ENCODE assay signal across 8 mouse cellular contexts in genomic region chr6:47879049-47879716, GRCm38 (mm10). TPM values are rescaled to one million over a fixed set of nuclear protein-coding genes. Genes with fewer than 3 reads are reported as not detected.
A peak's percentile ranks its signal among the peaks of the same experiment; 100 is the strongest.
DNase-seq lines count a peak whose midpoint lies in the region; ATAC-seq lines count a peak whose summit lies in the region.

No protein-coding gene starts in this region.

- H3K27me3 ChIP-seq in kidney, embryonic 14.5 days (ENCODE audit: control insufficient read depth, insufficient read depth, low read length) = no peaks in the 10 kb centered on the region
- no peaks in the 10 kb centered on the region for H3K27me3 ChIP-seq in hindbrain, embryonic 16.5 days (replicated peaks; ENCODE audit: control insufficient read depth, insufficient read depth, low read length)
- no peaks in the 10 kb centered on the region for H3K27me3 ChIP-seq in midbrain, embryonic 13.5 days

- H3K4me2 ChIP-seq in kidney, embryonic 14.5 days (replicated peaks; ENCODE audit: low read depth, low read length) = peak overlapping the region; percentile 86
- H3K4me2 ChIP-seq in hindbrain, embryonic 16.5 days (ENCODE audit: low read length) = peak overlapping the region; percentile 75
- H3K4me2 ChIP-seq in midbrain, embryonic 13.5 days (replicated peaks) = peak overlapping the region; percentile 92

- no peak for ATAC-seq in kidney, embryonic 14.5 days (ENCODE audit: low FRiP score, low TSS enrichment)
- no peak for ATAC-seq in hindbrain, embryonic 16.5 days
- no peak for ATAC-seq in midbrain, embryonic 13.5 days

- H3K27ac ChIP-seq in kidney, embryonic 14.5 days (ENCODE audit: low read depth, low read length) = no peak overlapping the region
- H3K27ac ChIP-seq in brown adipose tissue, adult 24 weeks (replicated peaks; ENCODE audit: low read depth, low read length) = no peak overlapping the region
- H3K27ac ChIP-seq in hindbrain, embryonic 16.5 days (ENCODE audit: low read depth, low read length) = no peak overlapping the region
- H3K27ac ChIP-seq in midbrain, embryonic 13.5 days = no peak overlapping the region

- 61% methylated on average over 4 of the region's 4 CpGs for WGBS in kidney, embryonic 14.5 days
- 61% methylated on average over 4 of the region's 4 CpGs for WGBS in hindbrain, embryonic 16.5 days
- 64% methylated on average over 4 of the region's 4 CpGs for WGBS in midbrain, embryonic 13.5 days

- H3K9ac ChIP-seq in kidney, embryonic 14.5 days (ENCODE audit: low read depth, low read length) = peak overlapping the region; percentile 96; the same call in 1 of the 2 replicates
- peak overlapping the region; percentile 97; the same call in 1 of the 2 replicates for H3K9ac ChIP-seq in hindbrain, embryonic 16.5 days (ENCODE audit: low read depth, low read length)
- peak overlapping the region; percentile 96 for H3K9ac ChIP-seq in midbrain, embryonic 13.5 days (replicated peaks)

- no peak for DNase-seq in kidney, postnatal 36 days
- DNase-seq in cerebellum, postnatal 25 days = no peak
- DNase-seq in ovary, adult 18-20 months (ENCODE audit: low spot score) = no peak
- no peak for DNase-seq in spleen, postnatal 36 days (ENCODE audit: low spot score in 2 of 2)

- H3K36me3 ChIP-seq in kidney, embryonic 14.5 days (ENCODE audit: control insufficient read depth, insufficient read depth, low read length) = peaks cover 40% of the 10 kb centered on the region
- peaks cover 20% of the 10 kb centered on the region for H3K36me3 ChIP-seq in hindbrain, embryonic 16.5 days (ENCODE audit: control insufficient read depth, insufficient read depth, low read length)
- H3K36me3 ChIP-seq in midbrain, embryonic 13.5 days = peaks cover 45% of the 10 kb centered on the region

- H3K4me3 ChIP-seq in kidney, embryonic 14.5 days (ENCODE audit: low read length) = peak overlapping the region; percentile 88
- H3K4me3 ChIP-seq in brown adipose tissue, adult 24 weeks (ENCODE audit: insufficient read depth, low read depth, low read length) = peak overlapping the region; percentile 98
- peak overlapping the region; percentile 89 for H3K4me3 ChIP-seq in hindbrain, embryonic 16.5 days (ENCODE audit: low read length)
- H3K4me3 ChIP-seq in midbrain, embryonic 13.5 days (replicated peaks) = peak overlapping the region; percentile 97

- no peaks in the 10 kb centered on the region for H3K9me3 ChIP-seq in kidney, embryonic 14.5 days (ENCODE audit: control insufficient read depth, low read length)
- H3K9me3 ChIP-seq in hindbrain, embryonic 16.5 days (ENCODE audit: control insufficient read depth, low read length) = no peaks in the 10 kb centered on the region
- no peaks in the 10 kb centered on the region for H3K9me3 ChIP-seq in midbrain, embryonic 13.5 days

- H3K4me1 ChIP-seq in kidney, embryonic 14.5 days (ENCODE audit: control insufficient read depth, insufficient read depth, low read length) = peaks cover 7% of the 10 kb centered on the region; the same call in 1 of the 2 replicates
- peaks cover 12% of the 10 kb centered on the region; the same call in 1 of the 2 replicates for H3K4me1 ChIP-seq in brown adipose tissue, adult 24 weeks (ENCODE audit: control insufficient read depth, insufficient read depth, insufficient read length, low read length)
- H3K4me1 ChIP-seq in hindbrain, embryonic 16.5 days (ENCODE audit: control insufficient read depth, insufficient read depth, low read depth, low read length) = peaks cover 16% of the 10 kb centered on the region
- peaks cover 26% of the 10 kb centered on the region for H3K4me1 ChIP-seq in midbrain, embryonic 13.5 days (replicated peaks)

RNA-seq across cellular contexts. Expression of gene Zfp282, which starts 2.2 kb away (rescaled TPM):
- 10.8 and 14.5 TPM in 2 replicates for polyA plus RNA-seq in kidney, embryonic 14.5 days (2014; fragmentation: Nextera tagmentation; extraction: Ambion mirVana)
- 1.6 and 1.7 TPM in 2 replicates for polyA plus RNA-seq in brown adipose tissue, adult 24 weeks (2012; ENCODE audit: insufficient read depth, insufficient read length, missing spikeins)
- polyA plus RNA-seq in hindbrain, embryonic 16.5 days (2015; fragmentation: Nextera tagmentation; extraction: Ambion mirVana) = 20.9 and 22.9 TPM in 2 replicates
- 20.4 and 25.9 TPM in 2 replicates for polyA plus RNA-seq in midbrain, embryonic 13.5 days (2015; fragmentation: Nextera tagmentation; extraction: Ambion mirVana)

RNA-seq across cellular contexts. Expression of gene Zfp212, which starts 41.1 kb away (rescaled TPM):
- 11.6 and 15.3 TPM in 2 replicates for polyA plus RNA-seq in kidney, embryonic 14.5 days (2014; fragmentation: Nextera tagmentation; extraction: Ambion mirVana)
- polyA plus RNA-seq in brown adipose tissue, adult 24 weeks (2012; ENCODE audit: insufficient read depth, insufficient read length, missing spikeins) = 2.1 and 4.5 TPM in 2 replicates
- 13.9 and 15.3 TPM in 2 replicates for polyA plus RNA-seq in hindbrain, embryonic 16.5 days (2015; fragmentation: Nextera tagmentation; extraction: Ambion mirVana)
- 21.0 and 22.2 TPM in 2 replicates for polyA plus RNA-seq in midbrain, embryonic 13.5 days (2015; fragmentation: Nextera tagmentation; extraction: Ambion mirVana)

RNA-seq across cellular contexts. Expression of gene Zfp398, which starts 43.7 kb away (rescaled TPM):
- 8.6 and 11.6 TPM in 2 replicates for polyA plus RNA-seq in kidney, embryonic 14.5 days (2014; fragmentation: Nextera tagmentation; extraction: Ambion mirVana)
- polyA plus RNA-seq in brown adipose tissue, adult 24 weeks (2012; ENCODE audit: insufficient read depth, insufficient read length, missing spikeins) = 2.6 and 3.3 TPM in 2 replicates
- 16.5 and 16.8 TPM in 2 replicates for polyA plus RNA-seq in hindbrain, embryonic 16.5 days (2015; fragmentation: Nextera tagmentation; extraction: Ambion mirVana)
- polyA plus RNA-seq in midbrain, embryonic 13.5 days (2015; fragmentation: Nextera tagmentation; extraction: Ambion mirVana) = 17.9 and 19.0 TPM in 2 replicates

RNA-seq across cellular contexts. Expression of gene Zfp786, which starts 48.5 kb away (rescaled TPM):
- 2.1 and 3.1 TPM in 2 replicates for polyA plus RNA-seq in kidney, embryonic 14.5 days (2014; fragmentation: Nextera tagmentation; extraction: Ambion mirVana)
- polyA plus RNA-seq in brown adipose tissue, adult 24 weeks (2012; ENCODE audit: insufficient read depth, insufficient read length, missing spikeins) = not detected in 2 replicates
- polyA plus RNA-seq in hindbrain, embryonic 16.5 days (2015; fragmentation: Nextera tagmentation; extraction: Ambion mirVana) = 13.9 and 15.7 TPM in 2 replicates
- 18.3 and 18.8 TPM in 2 replicates for polyA plus RNA-seq in midbrain, embryonic 13.5 days (2015; fragmentation: Nextera tagmentation; extraction: Ambion mirVana)
